Mouse (Mus musculus) lung, adult 2 months (tissue): ENCODE results near the gene Psme1.

Source experiments
- CTCF ChIP-seq: fragments of 200-500 bp; IDR thresholded peaks from 2 replicates; pipeline ENCODE4 v1.5.1; 2011; ENCODE audit warnings: mild to moderate bottlenecking, low read length, control low read depth; ENCODE audit not compliant: insufficient read depth
- POLR2A ChIP-seq: fragments of 200-500 bp; IDR thresholded peaks from 2 replicates; pipeline ENCODE4 v1.6.1; 2011; ENCODE audit warnings: low read depth, mild to moderate bottlenecking, control low read depth, low read length, borderline replicate concordance; ENCODE audit errors: extremely low read depth

DNA sequence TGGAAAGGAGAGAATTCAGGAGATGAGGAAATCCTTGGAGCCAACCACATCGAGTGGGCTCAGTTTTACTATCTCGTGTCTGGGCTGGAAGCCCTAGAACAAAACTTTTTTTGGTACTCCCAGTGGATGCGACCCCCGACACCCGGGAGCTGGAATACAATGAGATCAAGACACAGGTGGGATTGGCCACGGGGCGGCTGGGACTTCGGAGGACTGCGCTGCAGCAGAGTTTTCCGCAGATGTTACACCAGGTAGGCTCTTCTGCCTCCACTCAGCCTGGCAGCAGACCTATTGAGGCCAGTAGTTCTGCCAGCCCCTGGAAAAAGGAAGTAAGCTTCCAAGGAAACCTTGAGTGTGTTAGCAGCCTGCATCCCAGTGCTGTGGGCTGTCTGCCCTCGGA is 14.7 kb upstream of the Psme1 start:
- TF ChIP-seq CTCF = no peak
- no peak for TF ChIP-seq POLR2A
